Mouse (Mus musculus): Measurements from ENCODE around the gene Vmn1r223. TPM values are rescaled to one million over a fixed set of nuclear protein-coding genes. Genes with fewer than 3 reads are reported as not detected.

The Vmn1r223 gene
- polyA plus RNA-seq (2014; fragmentation: Illumina TruSeq; extraction: RNeasy Lipid Tissue Mini Kit (QIAGEN cat#74804); ENCODE audit: low read depth, low replicate concordance) = not detected

GRCm38 (mm10) chr13:23246834-23247233 is at the start of gene Vmn1r223:
TSS of gene Vmn1r223 (plus strand) at chr13:23247134.

GRCm38 (mm10) chr13:23213827-23214226 is 33.1 kb upstream of the Vmn1r223 start, which contains the start of gene Vmn1r221:
TSS of gene Vmn1r221 (plus strand) at chr13:23214127.

GRCm38 (mm10) chr13:23235847-23236246 is 11.1 kb upstream of the Vmn1r223 start, which contains the start of gene Vmn1r222:
TSS of gene Vmn1r222 (minus strand) at chr13:23235947.

Other genes starting within 250 kb of the Vmn1r223 start
- not detected for gene Vmn1r213, start 239.5 kb upstream of the Vmn1r223 start, polyA plus RNA-seq (2014; fragmentation: Illumina TruSeq; extraction: RNeasy Lipid Tissue Mini Kit (QIAGEN cat#74804); ENCODE audit: low read depth, low replicate concordance)
- gene Vmn1r214, start 216.7 kb upstream of the Vmn1r223 start, polyA plus RNA-seq (2014; fragmentation: Illumina TruSeq; extraction: RNeasy Lipid Tissue Mini Kit (QIAGEN cat#74804); ENCODE audit: low read depth, low replicate concordance) = not detected
- not detected for gene Vmn1r215, start 179.1 kb upstream of the Vmn1r223 start, polyA plus RNA-seq (2014; fragmentation: Illumina TruSeq; extraction: RNeasy Lipid Tissue Mini Kit (QIAGEN cat#74804); ENCODE audit: low read depth, low replicate concordance)
- gene Vmn1r217, start 128.9 kb upstream of the Vmn1r223 start, polyA plus RNA-seq (2014; fragmentation: Illumina TruSeq; extraction: RNeasy Lipid Tissue Mini Kit (QIAGEN cat#74804); ENCODE audit: low read depth, low replicate concordance) = not detected
- gene Vmn1r218, start 114.0 kb upstream of the Vmn1r223 start, polyA plus RNA-seq (2014; fragmentation: Illumina TruSeq; extraction: RNeasy Lipid Tissue Mini Kit (QIAGEN cat#74804); ENCODE audit: low read depth, low replicate concordance) = not detected
- not detected for gene Vmn1r219, start 87.8 kb upstream of the Vmn1r223 start, polyA plus RNA-seq (2014; fragmentation: Illumina TruSeq; extraction: RNeasy Lipid Tissue Mini Kit (QIAGEN cat#74804); ENCODE audit: low read depth, low replicate concordance)
- gene Vmn1r220, start 59.2 kb upstream of the Vmn1r223 start, polyA plus RNA-seq (2014; fragmentation: Illumina TruSeq; extraction: RNeasy Lipid Tissue Mini Kit (QIAGEN cat#74804); ENCODE audit: low read depth, low replicate concordance) = not detected
- not detected for gene Vmn1r221, start 33.0 kb upstream of the Vmn1r223 start, polyA plus RNA-seq (2014; fragmentation: Illumina TruSeq; extraction: RNeasy Lipid Tissue Mini Kit (QIAGEN cat#74804); ENCODE audit: low read depth, low replicate concordance)
- gene Vmn1r222, start 11.2 kb upstream of the Vmn1r223 start, polyA plus RNA-seq (2014; fragmentation: Illumina TruSeq; extraction: RNeasy Lipid Tissue Mini Kit (QIAGEN cat#74804); ENCODE audit: low read depth, low replicate concordance) = not detected
- gene Zfp322a, start 122.1 kb downstream of the Vmn1r223 start, polyA plus RNA-seq (2014; fragmentation: Illumina TruSeq; extraction: RNeasy Lipid Tissue Mini Kit (QIAGEN cat#74804); ENCODE audit: low read depth, low replicate concordance) = 16.7 TPM
- gene Abt1, start 176.7 kb downstream of the Vmn1r223 start, polyA plus RNA-seq (2014; fragmentation: Illumina TruSeq; extraction: RNeasy Lipid Tissue Mini Kit (QIAGEN cat#74804); ENCODE audit: low read depth, low replicate concordance) = 4.1 TPM
- gene Btn1a1, start 218.8 kb downstream of the Vmn1r223 start, polyA plus RNA-seq (2014; fragmentation: Illumina TruSeq; extraction: RNeasy Lipid Tissue Mini Kit (QIAGEN cat#74804); ENCODE audit: low read depth, low replicate concordance) = not detected
- not detected for gene Btn2a2, start 241.7 kb downstream of the Vmn1r223 start, polyA plus RNA-seq (2014; fragmentation: Illumina TruSeq; extraction: RNeasy Lipid Tissue Mini Kit (QIAGEN cat#74804); ENCODE audit: low read depth, low replicate concordance)